Mouse (Mus musculus): Measurements from ENCODE around the gene Nop56. TPM values are rescaled to one million over a fixed set of nuclear protein-coding genes. Genes with fewer than 3 reads are reported as not detected.

Nop56 gene
- polyA plus RNA-seq, 1 experiment from 2014 or later, result 313 TPM

- H3K4me2 ChIP-seq (replicated peaks), result 0 out of 2 replicates have a peak overlapping the region, but pooled peaks have one; percentile 67
- 0 out of 2 replicates have a peak, but pooled peaks cover 4% of the 10 kb centered on the region for H3K36me3 ChIP-seq
- H3K4me1 ChIP-seq, result peaks cover 35% of the 10 kb centered on the region
- H3K27ac ChIP-seq (replicated peaks), result no peak overlapping the region
- no peak overlapping the region for H3K9ac ChIP-seq (replicated peaks)
- ATAC-seq (ENCODE audit: low FRiP score, low read depth), result no peak
- no peak overlapping the region for H3K4me3 ChIP-seq
- 87% methylated on average over 9 of the region's 9 CpGs for WGBS
- H3K9me3 ChIP-seq, result no peaks in the 10 kb centered on the region
- H3K27me3 ChIP-seq, result peaks cover 37% of the 10 kb centered on the region
Measured at GRCm38 (mm10) chr2:130297580-130297979, 23.4 kb downstream of the Nop56 start.

GRCm38 (mm10) chr2:130303014-130303413 lies 28.8 kb downstream of the Nop56 start:
- 51% methylated on average over 4 of the region's 4 CpGs for WGBS
- H3K27me3 ChIP-seq, result peaks cover 2% of the 10 kb centered on the region; the same call in 1 of the 2 replicates
- H3K4me3 ChIP-seq, result no peak overlapping the region
- no peak overlapping the region for H3K27ac ChIP-seq (replicated peaks)
- no peaks in the 10 kb centered on the region; the same call in none of the 2 replicates for H3K4me1 ChIP-seq
- no peaks in the 10 kb centered on the region for H3K9me3 ChIP-seq
- H3K36me3 ChIP-seq, result peaks cover 28% of the 10 kb centered on the region
- no peak for ATAC-seq (ENCODE audit: low FRiP score, low read depth)
- no peak overlapping the region for H3K4me2 ChIP-seq (replicated peaks)
- no peak overlapping the region for H3K9ac ChIP-seq (replicated peaks)

- no peaks in the 10 kb centered on the region for H3K4me1 ChIP-seq
- no peaks in the 10 kb centered on the region for H3K27me3 ChIP-seq
- no peak for ATAC-seq (ENCODE audit: low FRiP score, low read depth)
- H3K4me3 ChIP-seq, result no peak overlapping the region
- H3K36me3 ChIP-seq, result no peaks in the 10 kb centered on the region
- no peak overlapping the region for H3K4me2 ChIP-seq (replicated peaks)
- WGBS, result 89% methylated on average over 1 of the region's 1 CpGs
- no peaks in the 10 kb centered on the region for H3K9me3 ChIP-seq
- H3K27ac ChIP-seq (replicated peaks), result no peak overlapping the region
- no peak overlapping the region for H3K9ac ChIP-seq (replicated peaks)
Measured at GRCm38 (mm10) chr2:130327057-130327456, 52.8 kb downstream of the Nop56 start.

Other genes with a start within 250 kb of the Nop56 start
- not detected in 2 replicates for gene Tgm6, start 162.0 kb upstream of the Nop56 start, polyA plus RNA-seq (2016; fragmentation: Nextera tagmentation; extraction: Ambion mirVana)
- gene Snrpb, start 95.0 kb upstream of the Nop56 start, polyA plus RNA-seq (2016; fragmentation: Nextera tagmentation; extraction: Ambion mirVana), result 547 and 600 TPM in 2 replicates
- not detected in 2 replicates for gene Tmc2, start 79.2 kb upstream of the Nop56 start, polyA plus RNA-seq (2016; fragmentation: Nextera tagmentation; extraction: Ambion mirVana)
- 126 and 127 TPM in 2 replicates for gene Idh3b, start 10.1 kb downstream of the Nop56 start, polyA plus RNA-seq (2016; fragmentation: Nextera tagmentation; extraction: Ambion mirVana)
- gene Ebf4, start 20.7 kb downstream of the Nop56 start, polyA plus RNA-seq (2016; fragmentation: Nextera tagmentation; extraction: Ambion mirVana), result 2.1 and 2.7 TPM in 2 replicates
- gene Cpxm1, start 123.1 kb downstream of the Nop56 start, polyA plus RNA-seq (2016; fragmentation: Nextera tagmentation; extraction: Ambion mirVana), result 33.6 and 59.5 TPM in 2 replicates
- 0.13 and 0.23 TPM in 2 replicates for gene Gm28372, start 130.8 kb downstream of the Nop56 start, polyA plus RNA-seq (2016; fragmentation: Nextera tagmentation; extraction: Ambion mirVana)
- 0.38 and 0.55 TPM in 2 replicates for gene 1700020A23Rik, start 130.8 kb downstream of the Nop56 start, polyA plus RNA-seq (2016; fragmentation: Nextera tagmentation; extraction: Ambion mirVana)
- gene Tmem239, start 132.0 kb downstream of the Nop56 start, polyA plus RNA-seq (2016; fragmentation: Nextera tagmentation; extraction: Ambion mirVana), result not detected in 2 replicates
- gene Vps16, start 149.9 kb downstream of the Nop56 start, polyA plus RNA-seq (2016; fragmentation: Nextera tagmentation; extraction: Ambion mirVana), result 113 and 115 TPM in 2 replicates
- 11.1 and 13.2 TPM in 2 replicates for gene Pced1a, start 150.3 kb downstream of the Nop56 start, polyA plus RNA-seq (2016; fragmentation: Nextera tagmentation; extraction: Ambion mirVana)
- 120 and 134 TPM in 2 replicates for gene Ptpra, start 175.8 kb downstream of the Nop56 start, polyA plus RNA-seq (2016; fragmentation: Nextera tagmentation; extraction: Ambion mirVana)